Mouse (Mus musculus): ENCODE data around the gene Spast. TPM values are rescaled to one million over a fixed set of nuclear protein-coding genes. Genes with fewer than 3 reads are reported as not detected.
A peak's percentile ranks its signal among the peaks of the same experiment; 100 is the strongest.

The Spast gene
- total RNA-seq, 2 experiments from 2014 or later = 19.1 to 47.7 TPM

- ATAC-seq (replicated peaks; ENCODE audit: low FRiP score, low TSS enrichment, poor library complexity, severe bottlenecking) = no peak
Measured at GRCm38 (mm10) chr17:74413324-74413723, 74.5 kb downstream of the Spast start.

GRCm38 (mm10) chr17:74414671-74415070, 75.9 kb downstream of the Spast start:
- ATAC-seq (replicated peaks; ENCODE audit: low FRiP score, low TSS enrichment, poor library complexity, severe bottlenecking) = 0 out of 2 replicates have a peak, but pooled peaks have one; percentile 14

GRCm38 (mm10) chr17:74416841-74417360, 78.1 kb downstream of the Spast start:
- ATAC-seq (replicated peaks; ENCODE audit: low FRiP score, low TSS enrichment, poor library complexity, severe bottlenecking) = no peak

GRCm38 (mm10) chr17:74418171-74418570, 79.4 kb downstream of the Spast start:
- ATAC-seq (replicated peaks; ENCODE audit: low FRiP score, low TSS enrichment, poor library complexity, severe bottlenecking) = no peak

GRCm38 (mm10) chr17:74420656-74421055, 81.9 kb downstream of the Spast start:
- no peak for ATAC-seq (replicated peaks; ENCODE audit: low FRiP score, low TSS enrichment, poor library complexity, severe bottlenecking)

- ATAC-seq (replicated peaks; ENCODE audit: low FRiP score, low TSS enrichment, poor library complexity, severe bottlenecking) = 0 out of 2 replicates have a peak, but pooled peaks have one; percentile 41
Measured at GRCm38 (mm10) chr17:74424401-74425005, 85.7 kb downstream of the Spast start.

- no peak for ATAC-seq (replicated peaks; ENCODE audit: low FRiP score, low TSS enrichment, poor library complexity, severe bottlenecking)
Measured at GRCm38 (mm10) chr17:74430074-74430473, 91.3 kb downstream of the Spast start.

GRCm38 (mm10) chr17:74431481-74431880, 92.7 kb downstream of the Spast start:
- ATAC-seq (replicated peaks; ENCODE audit: low FRiP score, low TSS enrichment, poor library complexity, severe bottlenecking) = no peak; the same call in 1 of the 2 replicates

GRCm38 (mm10) chr17:74432631-74433030, 93.8 kb downstream of the Spast start:
- ATAC-seq (replicated peaks; ENCODE audit: low FRiP score, low TSS enrichment, poor library complexity, severe bottlenecking) = no peak

GRCm38 (mm10) chr17:74437762-74438161, 99.0 kb downstream of the Spast start:
- ATAC-seq (replicated peaks; ENCODE audit: low FRiP score, low TSS enrichment, poor library complexity, severe bottlenecking) = no peak

GRCm38 (mm10) chr17:74440486-74440885, 101.7 kb downstream of the Spast start:
- no peak for ATAC-seq (replicated peaks; ENCODE audit: low FRiP score, low TSS enrichment, poor library complexity, severe bottlenecking)

Other genes starting within 250 kb of the Spast start
- 148 and 172 TPM in 2 replicates for gene Memo1, start 43.5 kb upstream of the Spast start, total RNA-seq (2014; fragmentation: Nextera tagmentation)
- 197 and 201 TPM in 2 replicates for gene Memo1, start 43.5 kb upstream of the Spast start, total RNA-seq (2017)
- 233 and 253 TPM in 2 replicates for gene Dpy30, start 15.0 kb upstream of the Spast start, total RNA-seq (2014; fragmentation: Nextera tagmentation)
- 114 and 178 TPM in 2 replicates for gene Dpy30, start 15.0 kb upstream of the Spast start, total RNA-seq (2017)
- 17.4 and 18.1 TPM in 2 replicates for gene Slc30a6, start 56.6 kb downstream of the Spast start, total RNA-seq (2014; fragmentation: Nextera tagmentation)
- 8.9 and 12.4 TPM in 2 replicates for gene Slc30a6, start 56.6 kb downstream of the Spast start, total RNA-seq (2017)
- 0.11 and 0.30 TPM in 2 replicates for gene Nlrc4, start 120.2 kb downstream of the Spast start, total RNA-seq (2014; fragmentation: Nextera tagmentation)
- gene Nlrc4, start 120.2 kb downstream of the Spast start, total RNA-seq (2017) = 0.42 and 1.4 TPM in 2 replicates
- gene Yipf4, start 150.5 kb downstream of the Spast start, total RNA-seq (2014; fragmentation: Nextera tagmentation) = 21.2 and 32.3 TPM in 2 replicates
- gene Yipf4, start 150.5 kb downstream of the Spast start, total RNA-seq (2017) = 34.1 and 56.6 TPM in 2 replicates
- gene Birc6, start 189.3 kb downstream of the Spast start, total RNA-seq (2014; fragmentation: Nextera tagmentation) = 147 and 149 TPM in 2 replicates
- gene Birc6, start 189.3 kb downstream of the Spast start, total RNA-seq (2017) = 159 and 167 TPM in 2 replicates

All from megakaryocyte-erythroid progenitor cell, adult 5-6 weeks (primary cell).